Mouse (Mus musculus): ENCODE measurements around the gene Wasf3.

GRCm38 (mm10) chr5:146408604-146409003 is 23.8 kb downstream of the Wasf3 start:
- no peak for TF ChIP-seq CTCF (IDR thresholded peaks at IDR 0.05; ENCODE audit: low read depth, low read length)
- no peak for TF ChIP-seq POLR2A (IDR thresholded peaks at IDR 0.05; ENCODE audit: borderline replicate concordance, low read depth, low read length)

Data from bone marrow macrophage, adult 2 months (primary cell).